Mouse (Mus musculus) kidney, adult 2 months (tissue): ENCODE data around the gene Grk1.

ENCODE experiments used
- CTCF ChIP-seq: fragments of 200-500 bp; conservative IDR thresholded peaks from 2 replicates; pipeline ENCODE4 v1.5.1; 2011; ENCODE audit warnings: low read depth, mild to moderate bottlenecking, control low read depth, low read length, moderate library complexity, mixed read lengths; ENCODE audit not compliant: insufficient read depth, insufficient read length
- POLR2A ChIP-seq: fragments of 200-500 bp; IDR thresholded peaks from one replicate; pipeline ENCODE4 v1.6.1; 2011; ENCODE audit warnings: low read depth, low read length, control low read depth

GRCm38 (mm10) chr8:13413823-13414390 lies 9.0 kb downstream of the Grk1 start:
- TF ChIP-seq POLR2A (no peak), CTCF (no peak)
